In the genomic region with DNA sequence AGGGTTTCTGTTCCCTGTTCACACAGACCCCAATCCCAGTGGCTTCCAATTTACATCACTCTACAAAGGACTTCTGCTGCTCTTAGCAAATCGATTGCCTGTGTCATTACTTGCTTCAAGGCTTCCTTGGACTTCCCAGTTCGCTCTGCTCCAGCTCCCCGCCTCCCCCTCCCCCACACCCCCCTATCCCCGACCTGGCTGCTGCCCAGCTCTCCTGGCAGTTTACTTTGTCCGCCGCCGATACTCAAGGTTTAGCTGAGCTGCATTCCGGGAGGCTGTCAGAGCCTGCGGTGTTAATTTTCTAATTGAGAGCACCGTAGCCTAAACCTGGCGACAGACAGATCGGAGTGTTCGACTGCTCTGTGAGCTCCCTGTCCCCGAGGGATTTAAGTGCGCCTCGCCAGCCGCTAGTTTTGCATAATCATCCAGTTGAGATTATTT, we compare ENCODE assay signal across 8 mouse cellular contexts. TPM values are rescaled to one million over a fixed set of nuclear protein-coding genes. Genes with fewer than 3 reads are reported as not detected.
DNase-seq lines count a peak whose midpoint lies in the region; ATAC-seq and TF ChIP-seq lines count a peak whose summit lies in the region.

No protein-coding gene starts in this region.

- H3K27me3 ChIP-seq in forebrain, postnatal 0 days (ENCODE audit: insufficient read depth, low read length), result no peaks in the 10 kb centered on the region; the same call in 1 of the 2 replicates
- no peaks in the 10 kb centered on the region for H3K27me3 ChIP-seq in intestine, embryonic 14.5 days (replicated peaks; ENCODE audit: control insufficient read depth, insufficient read depth, low read length)
- H3K27me3 ChIP-seq in liver, embryonic 13.5 days, result peaks cover 21% of the 10 kb centered on the region; the same call in 1 of the 2 replicates
- H3K27me3 ChIP-seq in neural tube, embryonic 11.5 days (ENCODE audit: control insufficient read depth, insufficient read depth, low read length), result no peaks in the 10 kb centered on the region

- no peaks in the 10 kb centered on the region for H3K36me3 ChIP-seq in forebrain, postnatal 0 days (ENCODE audit: insufficient read depth)
- no peaks in the 10 kb centered on the region for H3K36me3 ChIP-seq in intestine, embryonic 14.5 days (ENCODE audit: control insufficient read depth, insufficient read depth, low read length)
- no peaks in the 10 kb centered on the region for H3K36me3 ChIP-seq in liver, embryonic 13.5 days
- no peaks in the 10 kb centered on the region for H3K36me3 ChIP-seq in neural tube, embryonic 11.5 days (ENCODE audit: control insufficient read depth, insufficient read depth, low read length)

- peak overlapping the region; percentile 54 for H3K4me2 ChIP-seq in forebrain, postnatal 0 days (ENCODE audit: low read depth)
- H3K4me2 ChIP-seq in intestine, embryonic 14.5 days (ENCODE audit: low read length), result peak overlapping the region; percentile 56
- H3K4me2 ChIP-seq in liver, embryonic 13.5 days, result peak overlapping the region; percentile 68
- H3K4me2 ChIP-seq in neural tube, embryonic 11.5 days (ENCODE audit: low read depth), result peak overlapping the region; percentile 78

- H3K9ac ChIP-seq in forebrain, postnatal 0 days, result peak overlapping the region; percentile 26; the same call in 1 of the 2 replicates
- H3K9ac ChIP-seq in intestine, embryonic 14.5 days (ENCODE audit: low read length), result peak overlapping the region; percentile 25
- H3K9ac ChIP-seq in liver, embryonic 13.5 days, result no peak overlapping the region; the same call in 1 of the 2 replicates
- peak overlapping the region; percentile 47 for H3K9ac ChIP-seq in neural tube, embryonic 11.5 days (ENCODE audit: low read length)

- intact Hi-C loops in left cerebral cortex, postnatal 36 days (cut with DNase I), result loop anchor here (5.0 kb wide), 1 partner anchor 52 kb away; no protein-coding TSS in a partner anchor

- DNase-seq in testis, postnatal 10 days (ENCODE audit: low spot score), result peak; percentile 58
- no peak for DNase-seq in testis, postnatal 14 days (ENCODE audit: low spot score)
- DNase-seq in forebrain, postnatal 0 days, result peak; percentile 52
- peak; percentile 79 for DNase-seq in intestine, embryonic 14.5 days (ENCODE audit: low spot score)
- DNase-seq in liver, embryonic 13.5 days, result no peak
- DNase-seq in neural tube, embryonic 11.5 days (ENCODE audit: low spot score), result peak; percentile 60
- DNase-seq in left cerebral cortex, postnatal 36 days (ENCODE audit: low spot score in 2 of 2), result no peak
- DNase-seq in spleen, adult 18-20 months, result no peak

- peak overlapping the region; percentile 38 for H3K4me3 ChIP-seq in forebrain, postnatal 0 days (ENCODE audit: low read depth, low read length)
- H3K4me3 ChIP-seq in intestine, embryonic 14.5 days (ENCODE audit: low read depth, low read length), result peak overlapping the region; percentile 37
- peak overlapping the region; percentile 49 for H3K4me3 ChIP-seq in liver, embryonic 13.5 days (replicated peaks)
- H3K4me3 ChIP-seq in neural tube, embryonic 11.5 days (ENCODE audit: low read depth, low read length), result peak overlapping the region; percentile 40

- no peaks in the 10 kb centered on the region for H3K9me3 ChIP-seq in forebrain, postnatal 0 days (ENCODE audit: low read length)
- H3K9me3 ChIP-seq in intestine, embryonic 14.5 days (ENCODE audit: control insufficient read depth, low read length), result no peaks in the 10 kb centered on the region
- H3K9me3 ChIP-seq in liver, embryonic 13.5 days (replicated peaks), result no peaks in the 10 kb centered on the region
- no peaks in the 10 kb centered on the region for H3K9me3 ChIP-seq in neural tube, embryonic 11.5 days (ENCODE audit: control insufficient read depth, low read length)

- TF ChIP-seq CTCF in forebrain, postnatal 0 days (IDR thresholded peaks at IDR 0.05; ENCODE audit: low read depth), result no peak

- H3K4me1 ChIP-seq in forebrain, postnatal 0 days (ENCODE audit: insufficient read depth), result peaks cover 15% of the 10 kb centered on the region; the same call in 1 of the 2 replicates
- peaks cover 13% of the 10 kb centered on the region for H3K4me1 ChIP-seq in intestine, embryonic 14.5 days (replicated peaks; ENCODE audit: control insufficient read depth, insufficient read depth, low read length)
- peaks cover 32% of the 10 kb centered on the region for H3K4me1 ChIP-seq in liver, embryonic 13.5 days (replicated peaks)
- peaks cover 6% of the 10 kb centered on the region; the same call in 1 of the 2 replicates for H3K4me1 ChIP-seq in neural tube, embryonic 11.5 days (ENCODE audit: control insufficient read depth, insufficient read depth, low read length)

- WGBS in forebrain, postnatal 0 days, result 2% methylated on average over 17 of the region's 17 CpGs
- WGBS in intestine, embryonic 14.5 days, result 1% methylated on average over 17 of the region's 17 CpGs
- WGBS in liver, embryonic 13.5 days (ENCODE audit: insufficient replicate concordance), result 5% methylated on average over 17 of the region's 17 CpGs
- 1% methylated on average over 17 of the region's 17 CpGs for WGBS in neural tube, embryonic 11.5 days

- no peak overlapping the region for H3K27ac ChIP-seq in forebrain, postnatal 0 days (ENCODE audit: low read depth, low read length)
- H3K27ac ChIP-seq in intestine, embryonic 14.5 days (ENCODE audit: low read depth), result peak overlapping the region; percentile 39
- H3K27ac ChIP-seq in liver, embryonic 13.5 days, result no peak overlapping the region
- H3K27ac ChIP-seq in neural tube, embryonic 11.5 days (ENCODE audit: low read depth, low read length), result no peak overlapping the region

- ATAC-seq in forebrain, postnatal 0 days, result peak; percentile 30; the same call in 1 of the 2 replicates
- ATAC-seq in intestine, embryonic 14.5 days (replicated peaks; ENCODE audit: low FRiP score, low TSS enrichment, low read depth), result no peak
- ATAC-seq in liver, embryonic 13.5 days (ENCODE audit: low read depth), result no peak
- peak; percentile 41; the same call in 1 of the 2 replicates for ATAC-seq in neural tube, embryonic 11.5 days (ENCODE audit: insufficient read depth, low FRiP score, low TSS enrichment)

RNA-seq across cellular contexts. Expression of gene Tlr5, which starts 4.7 kb away (rescaled TPM):
- 0.38 and 0.76 TPM in 2 replicates for total RNA-seq in forebrain, postnatal 0 days (2014; rRNA removed)
- polyA plus RNA-seq in forebrain, postnatal 0 days (2015; fragmentation: Nextera tagmentation; extraction: Ambion mirVana), result 0.18 and 0.21 TPM in 2 replicates
- polyA plus RNA-seq in intestine, embryonic 14.5 days (2014; fragmentation: Nextera tagmentation; extraction: Ambion mirVana), result 5.7 and 6.8 TPM in 2 replicates
- 0.40 and 0.61 TPM in 2 replicates for polyA plus RNA-seq in liver, embryonic 13.5 days (2015; fragmentation: Nextera tagmentation; extraction: Ambion mirVana)
- polyA plus RNA-seq in neural tube, embryonic 11.5 days (2014; fragmentation: Nextera tagmentation; extraction: Ambion mirVana), result 0.29 and 0.55 TPM in 2 replicates
- total RNA-seq in left cerebral cortex, postnatal 36 days (2021), result under 1 TPM; 0.20 to 0.27 TPM

Comparison
In these comparisons a context has a peak if more than half of its experiments do, and no peak if none do; other contexts are left out.
1. DNase-seq: peak in testis, postnatal 10 days (single experiment), forebrain, postnatal 0 days (single experiment), intestine, embryonic 14.5 days (single experiment) and neural tube, embryonic 11.5 days (single experiment); none in testis, postnatal 14 days (single experiment), liver, embryonic 13.5 days (single experiment), left cerebral cortex, postnatal 36 days (0 of 2) and spleen, adult 18-20 months (0 of 2).
2. ATAC-seq: peak in forebrain, postnatal 0 days (single experiment) and neural tube, embryonic 11.5 days (single experiment); none in intestine, embryonic 14.5 days (single experiment) and liver, embryonic 13.5 days (single experiment).
3. Peak in every context shown above with its lines, with median percentiles within 50 percentile points of each other: H3K4me2 ChIP-seq and H3K4me3 ChIP-seq.